Mouse (Mus musculus): ENCODE measurements around the gene Dnajc11. TPM values are rescaled to one million over a fixed set of nuclear protein-coding genes. Genes with fewer than 3 reads are reported as not detected.

Dnajc11 gene
- total RNA-seq, 2 experiments from 2014 or later: 55.1 to 70.9 TPM

- intact Hi-C loops (cut with DNase I): no loop called here
These were observed 13.4 kb upstream of the Dnajc11 start for GRCm38 (mm10) chr4:151919900-151920643.

GRCm38 (mm10) chr4:151922124-151922523 lies 11.4 kb upstream of the Dnajc11 start:
- DNase-seq (ENCODE audit: extremely low spot score in 1 of 2, low spot score in 2 of 2): no peak
- intact Hi-C loops (cut with DNase I): no loop called here

More at GRCm38 (mm10) chr4:151919900-151920643, 13.4 kb upstream of the Dnajc11 start:
- DNase-seq (ENCODE audit: extremely low spot score in 1 of 2, low spot score in 2 of 2): peak; percentile 41 to 65

GRCm38 (mm10) chr4:151932576-151933504 lies 651 bp upstream of the Dnajc11 start:
- no peak for DNase-seq (ENCODE audit: extremely low spot score in 1 of 2, low spot score in 2 of 2)
- intact Hi-C loops (cut with DNase I): no loop called here

- intact Hi-C loops (cut with DNase I): no loop called here
- DNase-seq (ENCODE audit: extremely low spot score in 1 of 2, low spot score in 2 of 2): no peak
These were observed 703 bp downstream of the Dnajc11 start for GRCm38 (mm10) chr4:151934215-151934572.

- DNase-seq (ENCODE audit: extremely low spot score in 1 of 2, low spot score in 2 of 2): no peak
- intact Hi-C loops (cut with DNase I): no loop called here
These were observed 4.0 kb downstream of the Dnajc11 start for GRCm38 (mm10) chr4:151937441-151937840.

GRCm38 (mm10) chr4:151938089-151938488 lies 4.6 kb downstream of the Dnajc11 start:
- no peak for DNase-seq (ENCODE audit: extremely low spot score in 1 of 2, low spot score in 2 of 2)
- intact Hi-C loops (cut with DNase I): no loop called here

GRCm38 (mm10) chr4:151946211-151946610 lies 12.7 kb downstream of the Dnajc11 start:
- no peak for DNase-seq (ENCODE audit: extremely low spot score in 1 of 2, low spot score in 2 of 2)
- intact Hi-C loops (cut with DNase I): no loop called here

GRCm38 (mm10) chr4:151948497-151949471 lies 15.3 kb downstream of the Dnajc11 start:
- intact Hi-C loops (cut with DNase I): no loop called here
- DNase-seq (ENCODE audit: extremely low spot score in 1 of 2, low spot score in 2 of 2): no peak

- intact Hi-C loops (cut with DNase I): no loop called here
- DNase-seq (ENCODE audit: extremely low spot score in 1 of 2, low spot score in 2 of 2): no peak
These were observed 19.7 kb downstream of the Dnajc11 start for GRCm38 (mm10) chr4:151953209-151953608.

GRCm38 (mm10) chr4:151955791-151956190 lies 22.3 kb downstream of the Dnajc11 start:
- DNase-seq (ENCODE audit: extremely low spot score in 1 of 2, low spot score in 2 of 2): no peak
- intact Hi-C loops (cut with DNase I): no loop called here

GRCm38 (mm10) chr4:151957584-151958315 lies 24.3 kb downstream of the Dnajc11 start:
- intact Hi-C loops (cut with DNase I): no loop called here
- DNase-seq (ENCODE audit: extremely low spot score in 1 of 2, low spot score in 2 of 2): no peak

- intact Hi-C loops (cut with DNase I): no loop called here
- no peak for DNase-seq (ENCODE audit: extremely low spot score in 1 of 2, low spot score in 2 of 2)
These were observed 26.5 kb downstream of the Dnajc11 start for GRCm38 (mm10) chr4:151959849-151960512.

- intact Hi-C loops (cut with DNase I): no loop called here
These were observed 27.0 kb downstream of the Dnajc11 start for GRCm38 (mm10) chr4:151960513-151960854.

GRCm38 (mm10) chr4:151962817-151963216 lies 29.3 kb downstream of the Dnajc11 start:
- intact Hi-C loops (cut with DNase I): no loop called here

More at GRCm38 (mm10) chr4:151960513-151960854, 27.0 kb downstream of the Dnajc11 start:
- DNase-seq (ENCODE audit: extremely low spot score in 1 of 2, low spot score in 2 of 2): no peak

GRCm38 (mm10) chr4:151968204-151968921 lies 34.9 kb downstream of the Dnajc11 start:
- intact Hi-C loops (cut with DNase I): no loop called here
- DNase-seq (ENCODE audit: extremely low spot score in 1 of 2, low spot score in 2 of 2): no peak

More at GRCm38 (mm10) chr4:151962817-151963216, 29.3 kb downstream of the Dnajc11 start:
- DNase-seq (ENCODE audit: extremely low spot score in 1 of 2, low spot score in 2 of 2): no peak

- intact Hi-C loops (cut with DNase I): no loop called here
- DNase-seq (ENCODE audit: extremely low spot score in 1 of 2, low spot score in 2 of 2): no peak
These were observed 38.9 kb downstream of the Dnajc11 start for GRCm38 (mm10) chr4:151972221-151972967.

Measured in left cerebral cortex, postnatal 10 days (tissue).